Mouse (Mus musculus) mesoderm, embryonic 11.5 days (tissue): ENCODE data around the gene Ms4a6b.
"Not testable (repeated sequence)": the region's sequence is repeated elsewhere in the genome, so short reads cannot be mapped to it uniquely, and the experiment has no call there.

Experiments
- DNase-seq: peaks from one replicate; pipeline ENCODE4 v3.0.0-alpha.2; 2012; ENCODE audit warnings: low read depth, low spot score

Gene Ms4a6b

DNA sequence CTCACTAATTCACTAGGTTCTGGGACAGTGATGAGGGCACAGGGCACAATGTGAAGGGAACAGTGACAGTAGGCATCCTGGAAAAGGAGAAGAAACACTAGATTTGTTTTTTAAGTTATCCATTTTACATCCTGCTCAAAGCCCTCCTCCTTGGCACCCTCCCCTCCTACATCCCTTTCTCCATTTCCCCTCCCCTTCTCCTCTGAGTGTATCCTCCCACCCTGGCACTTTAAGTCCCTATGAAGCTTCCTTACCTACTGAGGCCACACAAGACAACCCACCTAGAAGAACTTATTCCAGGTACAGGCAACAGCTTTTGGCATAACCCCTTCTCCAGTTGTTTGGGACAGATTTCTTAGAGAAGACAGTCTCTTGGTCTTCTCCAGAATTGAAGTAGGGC is at the start of gene Ms4a6b:
TSS of gene Ms4a6b (plus strand) at position 267 of the 400 bp plus-strand sequence.
- no peak for DNase-seq

DNA sequence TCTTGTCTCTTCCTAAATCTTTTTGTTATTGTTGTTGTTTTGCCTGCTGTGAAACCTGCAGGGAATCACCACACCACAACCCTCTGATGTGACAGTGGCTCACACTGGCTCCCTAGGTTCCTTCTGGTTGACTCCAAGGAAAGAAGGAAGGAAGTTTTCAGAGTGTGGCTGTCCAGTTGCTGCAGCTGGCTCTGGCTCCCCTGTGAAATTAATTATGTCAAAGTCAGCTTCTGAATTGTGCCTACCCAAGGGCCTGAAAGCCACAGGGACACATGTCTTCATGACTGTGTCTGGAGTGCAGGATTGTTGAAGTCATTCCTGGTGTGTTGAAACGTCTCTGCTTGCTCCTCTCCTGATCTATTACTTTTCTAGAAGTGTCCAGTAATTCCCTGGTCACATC is 48.0 kb upstream of the Ms4a6b start:
- not testable (repeated sequence) for DNase-seq

DNA sequence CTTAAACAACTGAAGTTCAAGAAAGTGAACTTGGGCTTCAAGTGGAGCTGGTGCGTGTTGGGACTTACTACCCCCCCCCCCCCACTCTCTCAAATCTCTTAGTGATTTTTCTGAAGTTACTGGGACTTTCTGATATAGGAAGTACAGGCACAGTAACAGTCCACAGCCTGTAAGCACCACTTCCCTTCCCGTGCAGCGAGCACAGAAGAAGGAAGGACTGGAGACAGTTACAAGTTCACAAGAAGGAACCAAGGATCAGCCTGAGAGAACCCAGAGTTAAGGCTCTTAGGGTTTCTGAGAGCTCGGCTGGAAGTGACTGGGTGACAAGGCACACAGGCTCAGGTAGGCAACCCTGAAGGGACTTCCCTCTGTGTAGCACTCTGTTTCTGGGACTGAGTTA is 47.1 kb upstream of the Ms4a6b start, which contains the start of gene Ms4a6c:
TSS of gene Ms4a6c (plus strand) at position 152 of the 400 bp plus-strand sequence.
- not testable (repeated sequence) for DNase-seq

DNA sequence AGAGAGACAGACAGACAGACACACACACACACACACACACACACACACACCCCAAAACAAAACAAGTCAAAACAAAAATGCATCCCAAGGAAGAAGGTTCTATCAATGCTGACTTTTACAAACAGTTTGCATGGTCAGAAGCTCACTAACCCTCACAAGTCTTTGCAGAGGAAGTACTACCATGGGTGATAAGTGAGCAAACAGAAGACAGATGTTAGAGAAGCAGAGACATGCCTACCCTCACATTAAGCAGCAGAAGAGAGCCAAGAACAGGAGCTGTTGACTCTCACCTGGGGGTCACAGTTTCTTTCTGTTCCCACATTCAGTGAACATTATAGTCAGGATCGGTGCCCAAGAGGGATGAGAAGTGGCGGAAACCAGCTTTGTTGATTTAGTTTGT is 36.6 kb upstream of the Ms4a6b start:
- DNase-seq = no peak

DNA sequence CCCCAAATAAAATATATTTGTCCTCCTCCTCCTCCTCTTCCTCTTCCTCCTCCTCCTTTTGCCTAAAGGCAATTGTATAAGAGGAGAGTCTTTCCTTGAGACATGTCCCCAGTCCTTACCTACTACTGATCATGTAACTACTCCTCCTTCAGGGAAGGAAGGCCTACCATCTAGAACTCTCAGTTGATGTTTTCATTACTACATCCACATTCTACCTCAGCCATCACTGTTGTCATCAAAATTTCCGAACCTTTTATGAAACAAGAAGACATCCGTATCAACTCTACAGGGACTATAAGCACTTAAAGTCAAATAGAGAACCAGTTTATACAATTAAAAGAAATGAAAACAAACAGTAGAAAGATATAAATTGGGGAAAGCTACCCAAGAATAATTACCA is 33.6 kb upstream of the Ms4a6b start:
- no peak for DNase-seq

DNA sequence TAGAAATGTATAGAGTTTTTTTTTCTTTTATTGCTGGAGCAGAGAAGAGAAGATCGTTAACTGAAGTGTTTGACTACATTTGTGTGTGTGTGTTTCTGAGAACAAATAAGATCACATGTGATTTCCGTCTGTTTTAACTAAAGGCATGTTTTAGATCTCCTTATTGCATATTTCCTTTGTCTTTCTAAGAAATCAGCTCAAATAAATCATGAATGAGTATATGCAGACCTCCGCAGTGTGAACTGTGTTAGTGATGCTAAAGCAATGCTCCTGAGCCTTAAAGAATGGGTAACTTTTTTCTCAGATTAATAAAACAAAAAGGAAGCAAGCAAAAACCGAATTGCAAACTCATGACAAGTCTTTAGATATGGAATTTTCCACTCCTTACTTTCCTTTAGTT is 32.4 kb upstream of the Ms4a6b start:
- DNase-seq = no peak

DNA sequence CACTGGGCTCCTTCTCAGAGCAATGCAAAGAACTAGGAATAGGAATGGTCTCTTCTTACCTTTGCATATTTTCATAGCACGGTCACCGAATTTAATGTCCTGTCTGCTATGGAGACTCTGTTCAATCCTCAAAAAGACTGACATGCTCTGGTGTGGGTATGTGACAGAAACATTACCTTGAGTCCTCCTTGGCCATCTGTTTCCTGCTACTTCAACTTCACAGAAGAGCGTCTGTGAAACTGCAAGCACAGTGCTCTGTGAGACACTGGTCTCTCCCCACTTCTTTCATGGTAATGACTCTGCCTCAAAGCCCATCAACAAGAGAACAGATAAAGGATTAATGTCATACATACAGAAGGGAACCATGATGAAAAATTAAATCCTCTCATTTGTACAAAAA is 31.9 kb upstream of the Ms4a6b start:
- DNase-seq = no peak

DNA sequence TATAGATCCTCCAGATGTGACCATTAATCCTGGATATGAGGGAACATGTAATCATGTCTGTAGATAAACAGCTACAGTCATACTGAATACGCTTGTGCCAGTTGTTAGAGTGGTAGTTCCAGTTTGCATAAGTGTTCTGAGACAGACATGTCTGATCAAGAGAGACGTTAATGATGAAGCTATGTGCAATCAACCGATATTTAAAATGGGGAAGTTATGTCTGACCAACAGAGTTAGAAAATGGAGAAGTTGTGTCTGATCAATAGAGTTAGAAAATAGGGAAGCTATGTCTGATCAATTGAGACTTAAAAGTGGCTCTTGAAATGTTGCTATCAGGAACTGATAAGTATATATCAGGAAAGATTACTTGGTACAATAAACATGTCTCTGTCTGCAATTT is 31.0 kb upstream of the Ms4a6b start:
- no peak for DNase-seq

DNA sequence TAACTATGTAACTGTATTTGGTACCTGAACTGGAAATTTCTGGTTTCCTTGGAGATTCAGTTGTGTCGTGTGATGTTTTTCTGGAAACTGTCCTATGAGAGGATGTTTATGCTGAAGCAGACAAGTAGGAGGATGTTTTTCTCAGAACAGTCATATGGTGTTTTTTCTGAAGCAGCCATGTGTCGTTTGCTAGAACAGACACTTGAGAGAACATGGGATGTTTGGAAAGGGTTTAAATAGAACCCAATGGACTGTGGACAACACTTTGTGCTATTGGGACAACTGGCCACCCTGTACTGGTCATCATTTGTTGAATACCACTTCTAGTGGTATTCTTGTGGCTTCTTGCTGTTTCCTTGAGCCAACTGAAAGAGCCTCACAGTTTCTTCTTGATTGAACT is 30.6 kb upstream of the Ms4a6b start, which contains the start of gene Gm8369:
TSS of gene Gm8369 (plus strand) at position 193 of the 400 bp plus-strand sequence.
- DNase-seq = no peak

DNA sequence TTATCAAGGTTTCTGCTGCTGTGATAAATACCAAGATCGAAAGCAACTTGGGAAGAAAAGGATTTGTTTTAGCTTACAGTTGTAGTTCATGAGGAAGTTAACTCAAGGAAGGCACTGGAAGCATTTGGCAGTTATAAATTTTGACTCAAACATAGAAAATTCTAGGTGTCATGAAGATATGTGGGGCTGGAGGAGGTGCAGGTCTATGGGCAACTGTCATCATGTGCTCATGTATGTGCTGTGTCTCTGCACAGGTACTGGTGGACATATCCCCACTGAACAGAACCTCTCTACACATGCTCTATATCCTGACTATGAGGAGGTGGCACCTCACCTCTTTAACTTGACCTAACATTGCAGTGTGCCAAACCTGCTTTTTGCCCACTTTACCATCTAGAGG is 29.7 kb upstream of the Ms4a6b start:
- DNase-seq = no peak

DNA sequence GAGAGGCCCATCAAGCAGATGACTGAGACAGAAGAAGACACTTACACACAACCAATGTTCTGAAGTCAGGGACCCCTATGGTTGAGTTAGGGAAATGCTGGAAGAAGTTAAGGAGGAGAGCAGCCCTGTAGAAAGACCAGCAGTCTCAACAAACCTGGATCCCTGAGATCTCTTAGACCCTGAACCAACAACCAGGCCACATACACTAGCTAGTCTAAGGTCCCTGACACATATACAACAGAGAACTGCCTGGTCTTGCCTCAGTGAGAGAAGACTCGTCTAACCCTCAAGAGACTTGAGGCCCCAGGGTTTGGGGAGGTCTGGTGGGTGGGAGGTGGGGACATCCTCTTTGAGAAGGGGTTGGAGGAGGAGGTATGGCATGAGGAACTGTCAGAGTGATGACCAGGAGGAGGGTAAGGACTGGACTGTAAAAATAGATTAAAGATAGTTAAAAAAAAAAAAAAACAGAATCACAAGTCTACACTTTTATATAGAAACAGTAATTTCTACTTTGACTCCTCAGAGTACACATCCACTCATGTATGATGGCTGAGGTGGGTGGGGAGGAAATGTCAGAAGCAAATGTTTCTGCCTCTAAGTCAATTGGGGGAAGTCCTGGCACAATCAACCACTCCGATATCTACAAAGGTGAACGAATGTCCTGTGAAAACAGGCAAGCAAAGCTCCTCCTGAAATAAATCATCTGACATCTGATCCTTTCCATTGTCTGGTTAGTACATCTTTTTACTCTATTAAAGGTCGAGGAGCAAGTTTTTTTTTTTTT is 24.7 kb upstream of the Ms4a6b start:
- no peak for DNase-seq

DNA sequence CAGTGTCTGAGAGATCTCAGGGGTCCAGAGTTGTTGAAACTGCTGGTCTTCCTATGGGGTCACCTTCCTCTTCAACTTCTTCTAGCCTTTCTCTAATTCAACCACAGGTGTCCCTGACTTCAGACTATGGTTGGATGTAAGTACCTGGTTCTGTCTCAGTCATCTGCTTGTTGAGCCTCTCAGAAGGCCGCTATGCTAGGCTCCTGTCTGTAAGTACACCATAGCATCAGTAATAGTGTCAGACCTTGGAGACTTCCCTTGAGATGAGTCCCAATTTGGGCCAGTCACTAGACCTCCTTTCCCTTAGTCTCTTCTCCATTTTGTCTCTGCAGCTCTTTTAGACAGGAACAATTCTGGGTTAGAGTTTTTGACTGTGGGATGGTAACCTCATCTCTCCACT is 23.6 kb upstream of the Ms4a6b start:
- no peak for DNase-seq

DNA sequence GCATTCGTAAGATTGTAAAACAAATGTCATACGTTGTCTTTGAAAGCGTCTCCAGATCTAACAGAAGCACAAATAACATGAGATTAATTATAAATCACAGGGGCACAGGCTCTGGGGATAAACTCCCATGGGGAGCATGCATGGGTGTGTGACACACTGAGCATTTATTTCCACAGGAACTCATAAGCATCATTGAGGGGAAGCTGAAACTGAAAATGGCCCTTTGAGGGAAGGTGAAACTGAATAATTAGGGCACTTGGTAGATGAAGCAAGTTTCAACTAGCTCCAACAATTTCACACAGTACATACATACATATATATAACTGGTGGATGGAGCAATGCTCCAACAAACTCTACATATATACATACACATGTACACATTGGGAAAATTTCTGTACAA is 21.8 kb upstream of the Ms4a6b start:
- DNase-seq = no peak

DNA sequence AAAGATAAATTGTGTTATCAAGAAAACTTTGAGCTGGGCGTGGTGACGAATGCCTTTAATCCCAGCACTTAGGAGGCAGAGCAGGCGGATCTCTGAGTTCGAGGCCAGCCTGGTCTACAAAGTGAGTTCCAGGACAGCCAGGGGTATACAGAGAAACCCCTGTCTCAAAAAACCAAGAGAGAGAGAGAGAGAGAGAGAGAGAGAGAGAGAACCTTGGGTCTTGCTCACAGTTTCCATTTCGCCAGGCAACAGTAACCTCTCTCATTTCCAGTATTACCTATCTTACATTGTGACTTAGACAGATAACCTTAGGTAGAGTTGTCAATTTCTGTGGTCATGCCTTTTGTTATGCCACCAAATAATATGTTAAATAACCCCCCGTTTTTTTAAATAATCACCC is 20.0 kb upstream of the Ms4a6b start:
- no peak for DNase-seq

DNA sequence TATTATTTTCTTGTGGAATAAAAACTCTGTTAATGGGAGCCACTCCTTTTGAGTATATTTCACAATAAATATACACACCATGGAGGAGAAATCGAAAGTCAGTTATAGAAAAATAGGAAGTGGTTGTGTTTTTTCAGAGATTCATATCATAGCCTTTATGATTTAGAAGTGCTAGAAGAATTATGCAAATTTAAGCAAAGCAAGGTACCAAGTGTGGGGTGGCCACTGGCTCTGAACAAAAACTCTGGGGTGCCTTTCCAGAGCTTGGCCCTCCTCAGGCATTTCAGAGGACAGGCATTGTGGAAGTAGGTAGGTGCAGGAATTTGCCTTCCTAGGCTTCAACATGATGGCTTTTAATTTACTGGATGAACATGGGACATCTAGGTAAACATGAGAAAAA is 19.0 kb upstream of the Ms4a6b start:
- not testable (repeated sequence) for DNase-seq

DNA sequence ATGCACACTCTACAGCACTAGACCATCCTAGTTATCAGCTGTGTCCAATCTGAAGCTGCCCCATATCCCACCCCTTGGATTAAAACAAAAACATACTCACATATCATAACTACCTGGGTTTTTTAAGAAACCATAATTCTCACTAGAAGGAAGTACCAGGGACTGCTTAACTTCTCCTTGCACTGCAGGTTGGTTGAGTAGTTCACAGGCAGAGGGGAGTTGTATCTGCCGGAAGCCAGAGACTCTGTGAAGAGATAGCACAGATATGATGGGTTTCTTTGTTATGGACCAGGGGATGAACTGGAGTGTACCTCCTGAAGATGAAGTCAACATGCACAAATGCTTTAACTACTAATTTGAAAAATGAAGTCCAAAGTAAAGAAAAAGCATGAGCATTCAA is 15.5 kb upstream of the Ms4a6b start:
- DNase-seq = no peak

DNA sequence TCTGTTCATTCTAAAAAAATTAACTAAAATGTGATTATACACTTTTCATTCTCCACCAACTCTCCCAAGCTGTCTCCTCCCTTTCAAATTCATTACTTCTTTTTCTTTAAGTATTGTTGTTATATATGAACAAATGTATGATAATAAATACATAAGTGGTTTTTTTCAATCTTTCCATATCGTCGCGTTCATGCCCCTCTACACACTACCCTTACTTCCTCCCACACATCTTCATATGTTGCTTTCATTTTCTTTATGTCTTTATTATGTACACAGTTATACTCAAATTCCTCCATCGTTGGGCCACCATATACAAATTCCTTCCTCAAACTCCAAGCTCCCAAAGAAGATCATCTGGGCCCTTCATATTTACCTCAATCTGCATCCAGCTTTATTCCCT is 15.0 kb upstream of the Ms4a6b start:
- DNase-seq = no peak

DNA sequence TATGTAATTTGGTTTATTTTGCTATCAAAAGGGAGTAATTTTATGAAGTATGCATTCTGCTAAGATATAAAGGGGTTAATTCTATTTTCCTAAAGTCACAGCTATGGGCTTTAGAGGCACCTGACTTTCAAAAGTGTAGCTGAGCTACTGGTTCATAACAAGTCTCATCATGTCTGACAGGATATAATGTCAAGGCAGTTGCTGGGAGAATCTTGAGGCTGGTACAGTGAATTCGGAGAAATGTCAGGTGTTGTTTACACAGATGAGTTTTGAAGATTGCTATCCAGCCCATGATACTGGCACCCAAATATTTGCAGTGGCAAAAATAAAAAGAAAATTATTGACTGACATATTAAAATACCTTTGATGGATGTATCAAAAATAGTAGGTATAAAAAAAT is 11.5 kb upstream of the Ms4a6b start:
- no peak for DNase-seq

DNA sequence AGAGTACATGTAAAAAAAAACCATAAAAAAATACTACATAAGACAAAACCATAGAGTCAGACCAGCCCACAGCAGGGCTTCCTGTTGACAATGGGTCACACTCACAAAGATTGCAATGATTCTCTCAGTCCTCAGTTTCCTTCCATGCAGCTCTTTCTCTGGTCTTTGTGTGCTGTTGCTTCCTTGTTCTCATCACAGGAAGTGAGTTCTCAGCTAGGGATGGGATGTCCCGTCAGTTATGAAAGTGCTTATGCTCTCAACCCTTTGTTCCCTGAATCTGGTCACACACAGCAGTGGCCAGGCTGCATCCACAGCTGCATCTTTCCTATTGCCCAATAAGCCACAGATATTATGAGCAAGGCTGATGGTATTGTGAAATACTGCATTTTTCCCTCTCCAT is 2.9 kb upstream of the Ms4a6b start:
- no peak for DNase-seq

DNA sequence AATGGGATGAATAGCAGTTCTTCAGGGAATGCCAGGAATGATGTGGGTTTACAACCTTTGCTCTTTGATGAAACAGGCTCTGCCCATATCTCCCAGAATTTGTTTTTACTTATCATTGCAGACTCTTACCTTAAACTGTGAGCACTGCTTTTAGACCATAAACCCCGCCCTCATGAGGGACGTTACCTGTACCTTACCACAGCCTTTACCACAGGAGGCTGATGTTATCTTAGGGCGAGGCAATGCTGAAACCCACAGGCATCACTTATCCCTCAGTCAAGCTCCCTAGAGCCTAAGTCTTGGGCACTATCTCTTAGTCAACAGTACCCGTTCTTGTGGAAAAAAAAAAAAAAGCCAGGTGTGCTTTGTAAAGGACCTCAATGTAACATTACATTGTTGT is 533 bp downstream of the Ms4a6b start:
- DNase-seq = no peak

DNA sequence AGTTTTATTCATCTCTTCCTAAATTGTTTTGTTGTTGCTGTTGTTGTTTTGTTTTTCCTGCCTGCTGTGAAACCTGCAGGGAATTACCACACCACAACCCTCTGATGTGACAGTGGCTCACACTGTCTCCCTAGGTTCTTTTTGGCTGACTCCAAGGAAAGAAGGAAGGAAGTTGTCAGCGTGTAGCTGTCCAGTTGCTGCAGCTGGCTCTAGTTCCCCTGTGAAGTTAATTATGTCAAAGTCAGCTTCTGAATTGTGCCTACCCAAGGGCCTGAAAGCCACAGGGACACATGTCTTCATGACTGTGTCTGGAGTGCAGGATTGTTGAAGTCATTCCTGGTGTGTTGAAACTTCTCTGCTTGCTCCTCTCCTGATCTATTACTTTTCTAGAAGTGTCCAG is 1.1 kb downstream of the Ms4a6b start:
- not testable (repeated sequence) for DNase-seq

DNA sequence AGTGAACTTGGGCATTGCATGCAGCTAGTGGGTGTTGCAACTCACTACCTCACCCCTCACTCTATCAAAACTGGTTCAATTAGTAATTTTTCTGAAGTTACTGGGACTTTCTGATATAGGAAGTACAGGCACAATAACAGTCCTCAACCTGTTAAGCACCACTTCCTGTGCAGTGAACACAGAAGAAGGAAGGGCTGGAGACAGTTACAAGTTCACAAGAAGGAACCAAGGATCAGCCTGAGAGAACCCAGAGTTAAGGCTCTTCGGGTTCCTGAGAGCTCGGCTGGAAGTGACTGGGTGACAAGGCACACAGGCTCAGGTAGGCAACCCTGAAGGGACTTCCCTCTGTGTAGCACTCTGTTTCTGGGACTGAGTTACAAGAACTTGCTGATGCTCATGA is 2.0 kb downstream of the Ms4a6b start:
- DNase-seq = not testable (repeated sequence)

DNA sequence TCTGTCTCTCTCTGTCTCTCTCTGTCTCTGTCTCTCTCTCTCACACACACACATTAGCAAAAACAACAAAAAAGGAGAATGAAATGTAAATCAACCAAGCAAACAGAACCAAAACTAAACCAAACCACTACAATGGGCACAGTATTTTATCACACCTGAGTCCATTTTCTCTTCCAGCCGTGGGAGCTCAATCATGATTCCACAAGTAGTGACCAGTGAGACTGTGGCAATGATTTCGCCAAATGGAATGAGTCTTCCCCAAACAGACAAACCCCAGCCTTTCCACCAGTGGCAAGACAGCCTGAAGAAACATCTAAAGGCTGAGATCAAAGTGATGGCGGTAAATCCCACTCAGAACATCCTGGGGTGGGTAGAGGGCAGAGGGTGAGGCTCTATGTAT is 3.8 kb downstream of the Ms4a6b start:
- DNase-seq = no peak

DNA sequence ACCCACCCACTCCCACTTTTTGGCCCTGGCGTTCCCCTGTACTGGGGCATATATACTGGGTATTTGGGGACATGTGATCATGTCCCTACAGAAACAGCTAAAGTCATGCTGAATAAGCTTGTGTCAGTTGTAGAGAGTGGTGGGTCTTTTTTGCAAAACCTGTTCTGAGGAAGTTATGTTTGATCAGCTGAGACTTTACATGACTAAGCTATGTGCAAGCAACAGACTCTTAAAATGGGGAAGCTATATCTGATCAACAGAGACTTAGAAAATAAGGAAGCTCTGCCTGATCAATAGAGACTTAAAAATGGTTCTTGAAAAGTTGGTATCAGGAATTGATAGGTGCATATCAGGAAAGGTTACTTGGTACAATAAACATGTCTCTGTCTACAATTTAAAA is 17.1 kb downstream of the Ms4a6b start:
- no peak for DNase-seq
